Comparison of ENCODE assay signal across 9 mouse cellular contexts in genomic region chr15:77203255-77203981, GRCm38 (mm10).
DNase-seq lines count a peak whose midpoint lies in the region; ATAC-seq and TF ChIP-seq lines count a peak whose summit lies in the region.
"Had no signal": no experiment of that assay in that cellular context is flagged by ENCODE, and none has a peak within 500 bp of the region (broad histone marks: within the 10 kb centered on the region; RNA-seq: fewer than 3 reads in every experiment).

No protein-coding gene starts in this region.

- peak overlapping the region; percentile 38 for H3K27ac ChIP-seq in ES-Bruce4 (ENCODE audit: insufficient read depth, low read length)
- H3K27ac ChIP-seq in kidney, adult 2 months (ENCODE audit: insufficient read depth, low read depth, low read length): no peak overlapping the region
- peak overlapping the region; percentile 74 for H3K27ac ChIP-seq in stomach, embryonic 15.5 days
- no peak overlapping the region for H3K27ac ChIP-seq in left cerebral cortex, adult 2 months

- TF ChIP-seq EP300 in ES-Bruce4 (IDR thresholded peaks at IDR 0.05; ENCODE audit: insufficient read depth, low read depth, low read length): no peak

- H3K27me3 ChIP-seq in ES-Bruce4 (ENCODE audit: control insufficient read depth, insufficient read depth, low read length, poor library complexity, severe bottlenecking): no peaks in the 10 kb centered on the region
- no peaks in the 10 kb centered on the region for H3K27me3 ChIP-seq in kidney, adult 2 months (replicated peaks; ENCODE audit: control insufficient read depth, insufficient read depth, low read length)
- no peaks in the 10 kb centered on the region for H3K27me3 ChIP-seq in stomach, embryonic 15.5 days (replicated peaks)
- H3K27me3 ChIP-seq: Patski had no signal

- H3K4me1 ChIP-seq in ES-Bruce4 (ENCODE audit: control insufficient read depth, insufficient read depth, low read length): peaks cover 8% of the 10 kb centered on the region
- peaks cover 15% of the 10 kb centered on the region for H3K4me1 ChIP-seq in kidney, adult 2 months (ENCODE audit: control insufficient read depth, insufficient read depth, low read length)
- H3K4me1 ChIP-seq in lung, adult 2 months (ENCODE audit: control insufficient read depth, insufficient read depth, low read length): peaks cover 11% of the 10 kb centered on the region
- peaks cover 12% of the 10 kb centered on the region for H3K4me1 ChIP-seq in stomach, embryonic 15.5 days

- intact Hi-C loops in gastrocnemius, postnatal 14 days (cut with DNase I; ENCODE audit: low total_unique reads): no loop called here
- intact Hi-C loops in left cerebral cortex, adult 2 months (cut with DNase I): no loop called here

- peak overlapping the region; percentile 5; the same call in 1 of the 2 replicates for H3K4me3 ChIP-seq in ES-Bruce4 (ENCODE audit: low read depth, low read length)
- no peak overlapping the region for H3K4me3 ChIP-seq in kidney, adult 2 months (ENCODE audit: insufficient read depth, low read depth, low read length)
- H3K4me3 ChIP-seq in lung, adult 2 months (replicated peaks; ENCODE audit: extremely low read depth, low read depth, low read length): no peak overlapping the region
- H3K4me3 ChIP-seq in stomach, embryonic 15.5 days (replicated peaks): no peak overlapping the region
- H3K4me3 ChIP-seq in left cerebral cortex, adult 2 months: no peak overlapping the region

- 0 out of 2 replicates have a peak overlapping the region, but pooled peaks have one; percentile 8 for H3K9ac ChIP-seq in ES-Bruce4 (ENCODE audit: low read depth, poor library complexity, severe bottlenecking)
- H3K9ac ChIP-seq in stomach, embryonic 15.5 days: no peak overlapping the region

- no peaks in the 10 kb centered on the region; the same call in 1 of the 2 replicates for H3K36me3 ChIP-seq in ES-Bruce4 (ENCODE audit: control insufficient read depth, insufficient read depth, low read length, poor library complexity, severe bottlenecking)
- no peaks in the 10 kb centered on the region for H3K36me3 ChIP-seq in kidney, adult 2 months (ENCODE audit: control insufficient read depth, insufficient read depth, low read length)
- H3K36me3 ChIP-seq in stomach, embryonic 15.5 days: no peaks in the 10 kb centered on the region

- no peak overlapping the region; the same call in 1 of the 2 replicates for H3K4me2 ChIP-seq in stomach, embryonic 15.5 days

- WGBS in kidney, adult 2 months: 52% methylated on average over 14 of the region's 14 CpGs
- 46% methylated on average over 14 of the region's 14 CpGs for WGBS in lung, adult 2 months
- WGBS in stomach, embryonic 15.5 days: 38% methylated on average over 14 of the region's 14 CpGs

- peak; percentile 76; the same call in 1 of the 2 replicates for ATAC-seq in stomach, embryonic 15.5 days (ENCODE audit: insufficient read depth, low FRiP score, low read depth)
- ATAC-seq: Patski had no signal

- no peak for TF ChIP-seq POLR2A in ES-Bruce4 (IDR thresholded peaks at IDR 0.05; ENCODE audit: insufficient read depth, low read length)
- no peak for TF ChIP-seq POLR2A in kidney, adult 2 months (IDR thresholded peaks at IDR 0.05; ENCODE audit: low read depth, low read length)
- TF ChIP-seq POLR2A in lung, adult 2 months (IDR thresholded peaks at IDR 0.05; ENCODE audit: borderline replicate concordance, extremely low read depth, low read depth, low read length): no peak

- TF ChIP-seq CTCF in ES-Bruce4 (IDR thresholded peaks at IDR 0.05; ENCODE audit: low read depth, low read length): no peak
- no peak for TF ChIP-seq CTCF in kidney, adult 2 months (conservative IDR thresholded peaks at IDR 0.05; ENCODE audit: insufficient read depth, insufficient read length, low read depth, low read length)
- TF ChIP-seq CTCF in lung, adult 2 months (IDR thresholded peaks at IDR 0.05; ENCODE audit: insufficient read depth, low read length): no peak
- TF ChIP-seq CTCF in left cerebral cortex, adult 2 months (IDR thresholded peaks at IDR 0.05): no peak

- DNase-seq in cerebellum, adult 11-12 months: peak; percentile 53
- DNase-seq in gastrocnemius, postnatal 14 days: peak; percentile 64
- DNase-seq in kidney, adult 2 months: peak; percentile 79
- peak; percentile 33 for DNase-seq in lung, adult 2 months
- no peak for DNase-seq in left cerebral cortex, adult 2 months (ENCODE audit: extremely low spot score in 1 of 2, low spot score in 2 of 2)
- DNase-seq in layer of hippocampus, adult 8-10 months (ENCODE audit: low spot score in 2 of 2): no peak

- H3K9me3 ChIP-seq in ES-Bruce4 (replicated peaks; ENCODE audit: control insufficient read depth, insufficient read depth, low read length, poor library complexity, severe bottlenecking): peaks cover 6% of the 10 kb centered on the region
- H3K9me3 ChIP-seq in stomach, embryonic 15.5 days: no peaks in the 10 kb centered on the region

Comparison
In these comparisons a context has a peak if more than half of its experiments do, and no peak if none do; other contexts are left out.
1. H3K27ac ChIP-seq: peak in ES-Bruce4 (single experiment) and stomach, embryonic 15.5 days (single experiment); none in kidney, adult 2 months (single experiment) and left cerebral cortex, adult 2 months (single experiment).
2. DNase-seq: peak in cerebellum, adult 11-12 months (single experiment), gastrocnemius, postnatal 14 days (single experiment), kidney, adult 2 months (single experiment) and lung, adult 2 months (single experiment); none in left cerebral cortex, adult 2 months (0 of 2) and layer of hippocampus, adult 8-10 months (0 of 2).